ENCODE assay signal across 9 mouse cellular contexts in the genomic region with DNA sequence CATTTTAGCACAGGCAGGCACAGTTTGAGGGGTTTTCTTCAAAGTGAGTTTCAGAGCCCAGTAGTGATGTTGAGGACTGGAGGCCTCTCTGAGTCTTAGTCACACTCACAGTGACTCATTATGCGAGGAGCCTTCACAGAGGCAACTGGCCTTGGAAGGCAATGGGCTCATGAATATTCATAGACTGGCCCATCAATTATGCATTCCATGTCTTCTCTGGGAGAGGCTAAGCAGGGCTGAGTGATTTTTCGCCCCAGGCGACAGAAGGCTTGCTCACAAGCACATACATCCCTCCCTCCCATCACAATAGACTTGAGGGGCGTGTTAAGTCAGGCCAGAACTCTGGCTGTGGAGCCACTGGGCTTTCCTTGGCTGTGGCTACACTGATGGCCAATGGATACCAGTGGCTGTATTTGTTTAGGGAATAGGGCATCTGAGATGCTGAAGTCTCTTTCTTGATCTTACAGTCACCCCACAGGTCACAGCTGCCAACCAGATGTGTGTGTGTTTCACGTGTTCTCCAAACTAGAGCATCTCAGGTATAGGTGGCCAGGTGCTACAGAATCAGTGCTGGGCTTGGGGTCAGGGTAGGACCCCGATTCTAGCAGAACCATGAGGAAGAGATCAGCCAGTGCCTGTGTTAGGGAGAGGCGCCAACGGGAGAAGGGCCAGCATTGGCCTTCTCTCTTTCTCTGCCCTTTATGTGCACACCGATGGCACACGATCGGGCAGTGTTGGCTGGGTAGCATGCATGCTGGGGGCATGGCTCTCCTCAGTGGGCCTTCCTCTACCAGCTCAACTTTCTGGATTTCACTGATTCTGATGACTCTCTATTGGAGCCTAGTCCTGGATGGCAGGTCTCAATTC. TPM values are rescaled to one million over a fixed set of nuclear protein-coding genes. Genes with fewer than 3 reads are reported as not detected.
DNase-seq lines count a peak whose midpoint lies in the region.
"Had no signal": no experiment of that assay in that cellular context is flagged by ENCODE, and none has a peak within 500 bp of the region (broad histone marks: within the 10 kb centered on the region; RNA-seq: fewer than 3 reads in every experiment).

No protein-coding gene starts in this region.

- no peaks in the 10 kb centered on the region for H3K27me3 ChIP-seq in midbrain, embryonic 10.5 days (ENCODE audit: low read depth, poor library complexity, severe bottlenecking)
- H3K27me3 ChIP-seq: heart, embryonic 13.5 days had no signal

- H3K36me3 ChIP-seq in midbrain, embryonic 10.5 days = no peaks in the 10 kb centered on the region
- H3K36me3 ChIP-seq: heart, embryonic 13.5 days had no signal

- peak overlapping the region; percentile 88 for H3K27ac ChIP-seq in midbrain, embryonic 10.5 days (replicated peaks)
- H3K27ac ChIP-seq: heart, embryonic 13.5 days had no signal

- WGBS in midbrain, embryonic 10.5 days = 60% methylated on average over 11 of the region's 11 CpGs

- no peaks in the 10 kb centered on the region for H3K9me3 ChIP-seq in midbrain, embryonic 10.5 days (replicated peaks)
- H3K9me3 ChIP-seq: heart, embryonic 13.5 days had no signal

- peaks cover 50% of the 10 kb centered on the region for H3K4me1 ChIP-seq in midbrain, embryonic 10.5 days

- DNase-seq in adrenal gland, adult 2 months = peak; percentile 79
- DNase-seq in adrenal gland, adult 18-20 months (ENCODE audit: low spot score in 2 of 2) = no peak
- DNase-seq in fibroblast of lung, adult 2 months (ENCODE audit: low read depth) = peak; percentile 55
- DNase-seq in kidney, adult 9 months = peak; percentile 63
- DNase-seq in midbrain, embryonic 10.5 days (ENCODE audit: low spot score) = peak; percentile 82
- no peak for DNase-seq in gastrocnemius, postnatal 4 days (ENCODE audit: low spot score in 2 of 2)
- DNase-seq in thymus, postnatal 10 days (ENCODE audit: low spot score in 2 of 2) = no peak
- DNase-seq in lung, postnatal 4 days = no peak

- peak overlapping the region; percentile 18; the same call in 1 of the 2 replicates for H3K4me3 ChIP-seq in midbrain, embryonic 10.5 days
- H3K4me3 ChIP-seq: heart, embryonic 13.5 days had no signal

RNA-seq across cellular contexts. Expression of gene Eml1, which starts 25.6 kb away (rescaled TPM):
- 10 to 100 TPM; 17.5 to 29.6 TPM for total RNA-seq in adrenal gland, adult 2 months (2021)
- polyA plus RNA-seq in adrenal gland, adult 2 months (2012; rRNA removed) = 13.3 and 13.5 TPM in 2 replicates
- total RNA-seq in adrenal gland, adult 18-20 months (2021) = 10 to 100 TPM; 19.7 to 19.9 TPM
- polyA plus RNA-seq in midbrain, embryonic 10.5 days (2016; fragmentation: Nextera tagmentation; extraction: Ambion mirVana) = 121 and 123 TPM in 2 replicates
- total RNA-seq in gastrocnemius, postnatal 4 days (2021) = 100 to 1,000 TPM; 103 to 112 TPM

Comparison
In these comparisons a context has a peak if more than half of its experiments do, and no peak if none do; other contexts are left out.
1. DNase-seq: peak in adrenal gland, adult 2 months (single experiment), fibroblast of lung, adult 2 months (single experiment), kidney, adult 9 months (single experiment) and midbrain, embryonic 10.5 days (single experiment); none in adrenal gland, adult 18-20 months (0 of 2), gastrocnemius, postnatal 4 days (0 of 2), thymus, postnatal 10 days (0 of 2) and lung, postnatal 4 days (0 of 2).